Mouse (Mus musculus): ENCODE results near the gene Ntn5. TPM values are rescaled to one million over a fixed set of nuclear protein-coding genes. Genes with fewer than 3 reads are reported as not detected.
"Not testable (repeated sequence)": the region's sequence is repeated elsewhere in the genome, so short reads cannot be mapped to it uniquely, and the experiment has no call there.

Ntn5 gene
- polyA plus RNA-seq, 1 experiment from 2014 or later: 10.8 TPM

DNA sequence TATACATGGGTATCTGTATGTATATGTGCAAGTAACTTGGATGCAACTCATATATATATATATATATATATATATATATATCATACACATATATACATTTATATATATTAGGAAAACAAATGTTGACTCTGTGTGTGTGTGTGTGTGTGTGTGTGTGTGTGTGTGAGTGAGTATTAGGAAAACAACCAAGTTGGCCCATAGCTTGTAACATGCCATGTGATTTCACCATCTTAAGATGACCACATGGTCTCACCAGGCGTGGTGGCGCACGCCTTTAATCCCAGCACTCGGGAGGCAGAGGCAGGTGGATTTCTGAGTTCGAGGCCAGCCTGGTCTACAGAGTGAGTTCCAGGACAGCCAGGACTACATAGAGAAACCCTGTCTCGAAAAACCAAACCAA lies 22.1 kb upstream of the Ntn5 start:
- not testable (repeated sequence) for H3K36me3 ChIP-seq; H3K4me3 ChIP-seq (replicated peaks); H3K4me2 ChIP-seq (replicated peaks); H3K27ac ChIP-seq (replicated peaks); H3K9ac ChIP-seq; H3K9me3 ChIP-seq (replicated peaks); H3K27me3 ChIP-seq; ATAC-seq (ENCODE audit: insufficient number of reproducible peaks, low FRiP score, low TSS enrichment, low read depth)
- WGBS: 87% methylated on average over 6 of the region's 6 CpGs
- H3K4me1 ChIP-seq: peaks cover 12% of the 10 kb centered on the region; the same call in 1 of the 2 replicates

DNA sequence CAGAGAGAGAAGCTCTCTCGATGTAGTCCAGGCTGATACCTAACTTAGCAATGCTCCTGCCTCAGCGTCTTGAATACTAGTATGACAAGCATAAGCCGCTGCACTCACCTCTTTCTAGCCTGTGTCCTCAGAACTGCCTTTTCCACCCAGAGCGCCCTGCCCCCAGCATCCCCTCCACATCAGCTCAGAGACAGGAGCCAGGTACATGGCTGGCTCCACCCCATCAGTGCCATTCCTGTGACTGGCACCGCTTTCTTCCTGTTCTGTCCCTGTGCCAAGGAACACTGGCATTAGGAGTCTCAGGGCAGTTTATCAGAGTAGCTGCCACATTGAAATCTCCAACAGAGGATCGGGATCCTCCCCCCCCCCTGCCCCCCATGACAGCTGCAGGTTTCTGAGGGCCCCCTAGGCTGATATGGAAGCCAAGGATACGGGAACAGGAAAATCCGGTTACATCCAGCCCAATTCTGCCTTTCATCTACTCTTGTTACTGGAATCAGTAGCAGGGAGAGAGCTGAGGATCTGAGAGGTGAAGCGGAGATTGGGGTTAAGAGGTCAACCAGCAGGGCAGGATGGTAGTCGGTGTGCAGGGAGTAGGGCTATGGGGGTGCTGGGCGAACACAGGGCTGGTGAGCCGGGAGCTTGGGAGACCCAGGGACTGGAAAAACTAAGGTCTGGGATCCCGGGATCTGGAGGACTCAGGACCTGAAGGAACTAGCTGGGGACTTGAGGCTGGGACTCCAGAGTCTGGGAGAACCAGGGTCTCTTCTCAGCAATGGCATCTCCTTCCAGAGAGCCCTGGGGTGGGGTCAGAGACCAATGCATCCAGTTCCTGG lies 18.3 kb upstream of the Ntn5 start:
- H3K9me3 ChIP-seq (replicated peaks): no peaks in the 10 kb centered on the region
- no peaks in the 10 kb centered on the region for H3K36me3 ChIP-seq
- no peak; the same call in 1 of the 2 replicates for ATAC-seq (ENCODE audit: insufficient number of reproducible peaks, low FRiP score, low TSS enrichment, low read depth)
- peak overlapping the region; percentile 56 for H3K27ac ChIP-seq (replicated peaks)
- H3K4me1 ChIP-seq: peaks cover 12% of the 10 kb centered on the region; the same call in 1 of the 2 replicates
- H3K4me2 ChIP-seq (replicated peaks): peak overlapping the region; percentile 1; the same call in 1 of the 2 replicates
- H3K27me3 ChIP-seq: no peaks in the 10 kb centered on the region
- no peak overlapping the region for H3K4me3 ChIP-seq (replicated peaks)
- WGBS: 37% methylated on average over 13 of the region's 13 CpGs
- no peak overlapping the region for H3K9ac ChIP-seq

DNA sequence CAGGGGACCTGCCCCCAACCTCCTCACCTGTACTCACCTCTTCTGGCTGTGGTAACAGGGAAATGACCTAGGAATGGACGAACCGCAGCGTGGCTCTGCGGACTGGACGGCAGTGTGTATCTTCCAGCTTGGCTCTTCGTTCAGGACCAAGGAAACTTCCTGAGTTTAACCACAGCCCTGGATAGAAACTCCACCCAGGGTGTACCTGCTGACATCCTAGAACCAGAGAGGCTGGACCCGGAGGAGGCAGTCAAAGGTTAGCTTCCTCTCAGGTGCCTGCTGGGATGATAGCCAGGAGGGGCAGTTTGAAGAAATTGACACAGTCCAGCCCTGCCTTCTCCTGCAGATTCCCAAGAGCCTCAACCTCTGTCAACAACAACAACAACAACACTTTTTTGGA lies 17.7 kb upstream of the Ntn5 start, which contains the start of gene Fut2:
Gene Fut2, minus strand, starts transcription at position 234 of the 400 bp plus-strand sequence.
- ATAC-seq (ENCODE audit: insufficient number of reproducible peaks, low FRiP score, low TSS enrichment, low read depth): no peak
- Histone ChIP-seq H3K27ac (replicated peaks) (peak within 1 kb of the TSS; percentile 56), H3K9me3 (replicated peaks) (no peaks in the 10 kb centered on the region), H3K27me3 (no peaks in the 10 kb centered on the region), H3K4me1 (peaks cover 12% of the 10 kb centered on the region; the same call in 1 of the 2 replicates), H3K4me2 (replicated peaks) (peak within 1 kb of the TSS; percentile 1; the same call in 1 of the 2 replicates), H3K36me3 (no peaks in the 10 kb centered on the region), H3K9ac (no peak within 1 kb of the TSS), H3K4me3 (replicated peaks) (no peak within 1 kb of the TSS)
- 79% methylated on average over 7 of the region's 7 CpGs for WGBS

DNA sequence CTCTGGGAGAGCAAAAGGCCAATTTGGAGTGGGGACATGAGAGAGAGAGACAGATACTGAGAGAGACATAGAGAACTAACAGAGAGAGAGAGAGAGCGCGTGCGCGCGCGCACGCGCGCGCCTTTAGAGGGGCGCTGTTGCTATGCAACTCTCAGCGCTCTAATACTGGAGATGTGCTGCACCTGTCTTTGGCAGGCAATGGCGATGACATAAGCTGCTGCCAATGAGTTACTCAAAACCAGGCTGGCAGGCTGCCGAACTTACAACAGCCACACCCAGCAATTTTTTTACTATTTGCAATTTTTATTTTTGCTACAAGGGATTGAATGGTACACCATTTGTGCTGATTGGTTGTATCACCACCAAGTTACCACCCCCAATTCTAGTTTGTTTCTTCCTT lies 16.1 kb upstream of the Ntn5 start:
- WGBS: 67% methylated on average over 14 of the region's 14 CpGs
- Histone ChIP-seq H3K27ac (replicated peaks) (no peak overlapping the region), H3K9me3 (replicated peaks) (no peaks in the 10 kb centered on the region), H3K4me1 (peaks cover 12% of the 10 kb centered on the region; the same call in 1 of the 2 replicates), H3K9ac (no peak overlapping the region), H3K4me2 (replicated peaks) (no peak overlapping the region), H3K36me3 (no peaks in the 10 kb centered on the region), H3K4me3 (replicated peaks) (no peak overlapping the region), H3K27me3 (no peaks in the 10 kb centered on the region)
- no peak for ATAC-seq (ENCODE audit: insufficient number of reproducible peaks, low FRiP score, low TSS enrichment, low read depth)

DNA sequence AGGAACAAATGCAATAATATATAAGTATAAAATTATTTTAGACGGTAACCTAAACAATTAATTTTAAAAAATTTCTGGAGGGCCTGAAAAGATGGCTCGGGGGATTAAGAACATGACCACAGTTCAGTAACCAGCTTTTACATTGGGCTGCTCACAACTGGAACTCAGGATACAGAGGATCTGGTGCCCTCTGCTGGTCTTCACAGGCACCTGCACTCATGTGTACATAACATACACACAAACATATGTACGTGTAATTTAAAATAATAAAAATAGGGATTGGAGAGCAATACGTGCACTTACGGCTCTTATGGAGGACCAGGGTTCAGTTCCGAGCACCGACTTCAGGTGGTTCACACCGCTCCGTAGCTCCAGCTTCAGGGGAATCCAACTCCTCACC lies 14.9 kb upstream of the Ntn5 start:
- Histone ChIP-seq H3K9ac (no peak overlapping the region), H3K4me1 (peaks cover 12% of the 10 kb centered on the region; the same call in 1 of the 2 replicates), H3K36me3 (no peaks in the 10 kb centered on the region), H3K27me3 (no peaks in the 10 kb centered on the region), H3K9me3 (replicated peaks) (no peaks in the 10 kb centered on the region), H3K4me3 (replicated peaks) (no peak overlapping the region), H3K27ac (replicated peaks) (no peak overlapping the region), H3K4me2 (replicated peaks) (no peak overlapping the region)
- 95% methylated on average over 9 of the region's 9 CpGs for WGBS
- ATAC-seq (ENCODE audit: insufficient number of reproducible peaks, low FRiP score, low TSS enrichment, low read depth): no peak

DNA sequence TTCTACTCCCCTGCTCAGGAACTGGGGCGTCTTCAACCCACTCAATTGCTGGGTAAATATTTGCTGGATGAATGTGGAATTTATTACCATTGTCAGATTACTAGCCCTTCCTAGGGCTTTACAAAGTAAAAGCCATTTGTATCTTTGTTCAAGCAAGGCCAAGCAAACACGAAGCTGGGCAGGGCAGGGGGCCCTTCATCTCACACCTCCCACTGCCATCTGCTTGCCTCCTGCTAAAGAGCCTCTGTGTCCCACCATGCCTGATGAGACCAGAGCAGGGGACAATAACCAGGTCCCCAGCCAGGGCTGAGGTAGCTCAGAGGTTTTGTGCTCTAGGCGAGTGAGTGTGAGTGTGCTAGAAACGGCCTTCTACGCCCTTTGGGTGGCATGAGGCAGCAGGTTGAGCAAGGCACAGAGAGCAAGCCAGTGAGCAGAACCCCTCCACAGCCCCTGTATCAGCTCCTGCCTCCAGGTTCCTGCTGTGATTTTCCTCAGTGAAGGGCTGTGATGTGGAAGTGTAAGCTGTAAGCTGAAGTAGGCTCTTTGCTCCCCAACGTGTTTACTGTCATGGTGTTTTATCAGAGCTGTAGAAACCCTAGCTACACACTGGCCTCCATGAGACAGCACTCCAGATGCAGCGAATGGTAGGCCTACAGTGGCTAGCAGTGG lies 6.1 kb upstream of the Ntn5 start:
- WGBS: 74% methylated on average over 7 of the region's 7 CpGs
- Histone ChIP-seq H3K4me2 (replicated peaks) (no peak overlapping the region), H3K27ac (replicated peaks) (no peak overlapping the region), H3K9ac (no peak overlapping the region), H3K4me3 (replicated peaks) (no peak overlapping the region), H3K27me3 (no peaks in the 10 kb centered on the region), H3K9me3 (replicated peaks) (no peaks in the 10 kb centered on the region), H3K4me1 (peaks cover 6% of the 10 kb centered on the region), H3K36me3 (no peaks in the 10 kb centered on the region)
- ATAC-seq (ENCODE audit: insufficient number of reproducible peaks, low FRiP score, low TSS enrichment, low read depth): no peak

DNA sequence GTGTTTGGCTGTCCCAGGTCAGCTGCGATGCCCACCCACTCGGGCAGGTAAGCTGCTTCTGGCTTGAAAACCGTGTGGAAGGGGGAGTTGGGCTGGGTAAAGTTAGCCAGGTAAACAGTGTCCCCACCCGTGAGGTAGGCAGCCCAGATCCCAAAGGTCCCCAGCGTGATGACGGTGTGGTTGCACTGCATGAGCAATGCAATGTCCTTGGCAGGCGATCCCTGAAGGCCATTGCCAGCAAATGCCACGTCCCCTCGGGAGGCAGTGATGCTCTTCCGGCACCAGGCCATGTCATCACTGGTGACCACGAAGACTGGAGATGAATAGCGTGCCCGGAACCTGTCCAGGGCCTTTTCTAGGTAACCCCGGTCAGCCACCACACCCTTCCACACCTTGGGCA lies 5.3 kb upstream of the Ntn5 start:
- H3K27me3 ChIP-seq: no peaks in the 10 kb centered on the region
- no peak overlapping the region for H3K4me3 ChIP-seq (replicated peaks)
- no peak overlapping the region for H3K9ac ChIP-seq
- no peak overlapping the region for H3K4me2 ChIP-seq (replicated peaks)
- no peak overlapping the region for H3K27ac ChIP-seq (replicated peaks)
- H3K36me3 ChIP-seq: no peaks in the 10 kb centered on the region
- WGBS: 90% methylated on average over 14 of the region's 14 CpGs
- ATAC-seq (ENCODE audit: insufficient number of reproducible peaks, low FRiP score, low TSS enrichment, low read depth): no peak
- H3K9me3 ChIP-seq (replicated peaks): no peaks in the 10 kb centered on the region
- peaks cover 13% of the 10 kb centered on the region for H3K4me1 ChIP-seq

DNA sequence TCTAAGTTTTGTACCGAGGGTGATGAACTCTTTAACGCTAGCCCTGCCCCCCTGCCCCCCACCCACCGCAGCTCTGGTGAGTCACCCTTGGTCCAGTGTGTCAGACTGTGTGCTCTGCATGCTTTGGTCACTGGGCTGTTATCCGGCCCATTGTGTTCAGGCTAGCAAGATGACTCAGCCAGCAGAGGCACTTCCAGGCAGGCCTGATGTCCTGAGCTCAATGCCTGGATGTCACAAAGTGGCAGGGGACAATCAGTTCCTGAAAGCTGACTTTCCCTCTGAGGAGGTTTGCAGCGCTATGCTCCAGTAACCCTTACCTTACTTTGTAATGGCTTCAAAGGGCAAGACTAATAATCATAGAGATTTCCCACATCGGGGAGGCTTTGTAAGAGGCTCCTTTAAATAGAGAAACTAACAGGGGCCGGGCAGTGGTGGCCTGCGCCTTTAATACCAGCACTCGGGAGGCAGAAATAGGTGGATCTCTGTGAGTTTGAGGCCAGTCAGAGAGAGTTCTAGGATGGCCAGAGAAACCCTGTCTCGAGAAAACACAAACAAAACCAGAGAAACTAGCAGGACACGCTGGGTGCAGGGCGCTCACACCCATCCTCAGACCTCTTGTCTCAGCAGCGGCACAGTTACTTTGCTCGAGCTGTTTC lies 3.7 kb upstream of the Ntn5 start:
- ATAC-seq (ENCODE audit: insufficient number of reproducible peaks, low FRiP score, low TSS enrichment, low read depth): no peak
- 72% methylated on average over 14 of the region's 14 CpGs for WGBS
- H3K27ac ChIP-seq (replicated peaks): 0 out of 2 replicates have a peak overlapping the region, but pooled peaks have one; percentile 11

DNA sequence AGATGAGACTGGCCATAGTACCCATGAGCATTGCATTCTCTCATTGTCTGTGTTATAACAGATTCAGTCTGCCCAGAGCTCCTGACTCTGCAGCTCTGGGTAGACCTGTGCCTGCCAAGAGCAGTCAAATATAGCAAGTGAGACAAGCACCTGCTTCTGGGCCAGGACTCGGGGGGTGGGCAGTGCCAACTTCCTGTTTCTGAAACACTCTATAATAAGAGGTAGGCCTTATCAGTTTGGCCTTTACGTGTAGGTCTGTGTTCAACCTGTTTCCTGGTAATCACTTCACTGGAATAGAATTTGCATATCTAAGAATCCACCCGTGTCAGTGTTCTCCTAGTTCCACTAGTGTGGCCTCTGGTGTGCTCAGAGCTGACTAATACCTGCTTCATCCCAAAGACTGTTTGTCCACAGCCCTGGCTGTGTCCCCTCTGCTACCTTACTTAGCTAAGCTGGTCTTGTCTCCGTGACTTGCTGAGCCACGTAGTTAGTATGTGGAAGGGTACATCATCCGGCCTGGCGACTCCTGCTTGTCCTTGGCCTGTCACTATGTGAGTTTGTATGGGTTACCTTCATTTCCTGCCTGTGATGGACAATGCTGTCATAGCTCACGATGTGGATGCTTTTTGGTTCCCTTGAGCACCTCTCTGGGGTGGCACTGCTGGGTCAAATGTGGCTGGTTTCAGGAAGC lies 2.6 kb upstream of the Ntn5 start:
- no peak overlapping the region for H3K4me2 ChIP-seq (replicated peaks)

More for the DNA sequence above, 3.7 kb upstream of the Ntn5 start:
- H3K4me3 ChIP-seq (replicated peaks): no peak overlapping the region
- no peaks in the 10 kb centered on the region for H3K36me3 ChIP-seq
- H3K27me3 ChIP-seq: no peaks in the 10 kb centered on the region
- no peaks in the 10 kb centered on the region for H3K9me3 ChIP-seq (replicated peaks)
- peaks cover 28% of the 10 kb centered on the region for H3K4me1 ChIP-seq
- no peak overlapping the region for H3K9ac ChIP-seq
- H3K4me2 ChIP-seq (replicated peaks): no peak overlapping the region

DNA sequence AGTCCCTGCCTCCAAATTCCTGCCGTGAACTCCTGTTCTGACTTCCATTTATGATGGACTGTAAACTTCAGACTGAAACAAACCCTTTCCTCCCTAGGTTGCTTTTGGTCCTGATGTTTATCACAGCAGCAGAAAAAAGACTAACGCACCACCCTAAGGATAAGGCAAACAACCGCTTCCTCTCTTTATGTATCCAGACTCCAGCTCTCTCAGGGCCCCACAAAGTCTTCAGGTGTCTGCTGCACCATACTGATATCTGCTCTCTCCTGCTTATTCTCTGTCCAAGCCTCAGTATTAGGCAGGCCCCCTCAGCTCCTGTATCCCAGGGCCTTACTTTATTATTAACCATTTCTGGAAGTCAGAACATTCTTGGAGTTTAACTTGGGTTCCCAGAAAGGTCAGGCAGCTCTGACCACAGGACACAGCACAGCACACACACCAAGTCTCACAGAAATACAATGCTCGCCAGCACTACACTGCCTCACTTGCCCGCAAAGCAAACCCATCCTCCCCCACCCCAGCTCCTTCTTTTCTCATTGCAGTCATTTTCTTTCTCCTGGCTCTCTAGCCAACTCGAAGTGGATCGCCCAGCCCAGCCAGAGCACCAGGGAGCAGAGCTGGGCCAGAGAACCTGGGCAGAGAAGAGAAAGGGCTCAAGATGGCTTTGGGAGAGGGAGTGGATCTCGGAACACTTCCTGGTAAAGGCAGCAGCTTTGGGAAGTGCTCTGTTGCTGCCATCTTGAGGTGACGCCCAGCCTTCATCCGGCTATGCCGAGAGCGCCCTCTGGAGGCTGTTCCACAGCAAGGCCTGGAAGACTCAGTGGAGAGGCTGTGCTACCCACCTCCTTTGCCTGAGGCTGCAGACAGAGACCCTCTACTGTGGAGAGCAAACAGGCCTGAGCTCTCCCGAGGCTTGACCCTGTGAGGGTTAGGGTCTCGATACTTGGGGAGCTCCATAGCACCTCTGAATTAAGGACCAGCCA lies 1.4 kb upstream of the Ntn5 start:
- no peak overlapping the region; the same call in 1 of the 2 replicates for H3K4me3 ChIP-seq (replicated peaks)
- peak overlapping the region; percentile 55; the same call in 1 of the 2 replicates for H3K27ac ChIP-seq (replicated peaks)
- H3K27me3 ChIP-seq: no peaks in the 10 kb centered on the region
- no peaks in the 10 kb centered on the region for H3K36me3 ChIP-seq
- no peak overlapping the region for H3K9ac ChIP-seq
- peak overlapping the region; percentile 37 for H3K4me2 ChIP-seq (replicated peaks)
- peaks cover 48% of the 10 kb centered on the region for H3K4me1 ChIP-seq
- peak; percentile 55 for ATAC-seq (ENCODE audit: insufficient number of reproducible peaks, low FRiP score, low TSS enrichment, low read depth)
- no peaks in the 10 kb centered on the region for H3K9me3 ChIP-seq (replicated peaks)
- WGBS: 30% methylated on average over 14 of the region's 14 CpGs

More for the DNA sequence above, 2.6 kb upstream of the Ntn5 start:
- Histone ChIP-seq H3K27ac (replicated peaks) (no peak overlapping the region), H3K4me3 (replicated peaks) (no peak overlapping the region), H3K36me3 (no peaks in the 10 kb centered on the region), H3K9ac (no peak overlapping the region), H3K9me3 (replicated peaks) (no peaks in the 10 kb centered on the region), H3K27me3 (no peaks in the 10 kb centered on the region), H3K4me1 (peaks cover 39% of the 10 kb centered on the region)
- no peak for ATAC-seq (ENCODE audit: insufficient number of reproducible peaks, low FRiP score, low TSS enrichment, low read depth)
- 81% methylated on average over 8 of the region's 8 CpGs for WGBS
